ENCODE assay signal across 8 mouse cellular contexts in the genomic region with DNA sequence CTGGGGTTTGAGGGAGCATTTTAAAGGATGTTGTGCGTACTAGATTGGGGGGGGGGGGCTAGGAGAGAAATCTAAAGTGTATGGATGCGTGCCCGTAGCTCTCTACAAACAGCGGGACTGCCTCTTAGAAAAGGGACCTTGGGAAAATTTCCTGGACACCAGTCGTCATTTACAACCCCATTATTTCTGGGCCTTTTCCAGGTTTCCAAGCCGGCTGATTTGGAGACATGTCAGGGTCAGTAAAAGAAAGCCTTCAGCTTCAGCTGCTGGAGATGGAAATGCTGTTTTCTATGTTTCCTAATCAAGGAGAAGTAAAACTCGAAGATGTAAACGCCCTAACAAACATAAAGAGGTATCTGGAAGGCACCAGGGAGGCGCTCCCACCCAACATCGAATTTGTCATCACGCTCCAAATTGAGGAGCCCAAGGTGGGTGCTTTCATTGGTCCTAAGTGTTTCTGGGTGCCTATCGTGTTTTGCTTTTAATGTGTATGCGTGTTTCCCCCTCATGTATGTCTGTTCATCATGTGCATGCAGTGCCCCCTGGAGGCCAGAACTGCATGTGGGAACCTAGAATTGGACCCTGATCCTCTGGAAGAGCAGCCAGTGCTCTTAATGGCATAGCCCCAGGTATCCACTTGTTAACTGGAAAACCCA. TPM values are rescaled to one million over a fixed set of nuclear protein-coding genes. Genes with fewer than 3 reads are reported as not detected.
DNase-seq lines count a peak whose midpoint lies in the region; ATAC-seq and TF ChIP-seq lines count a peak whose summit lies in the region.

No protein-coding gene starts in this region.

- no peak overlapping the region for H3K9ac ChIP-seq in embryonic facial prominence, embryonic 11.5 days (replicated peaks; ENCODE audit: low read length)
- peak overlapping the region; percentile 39; the same call in 1 of the 2 replicates for H3K9ac ChIP-seq in limb, embryonic 11.5 days (ENCODE audit: low read length)
- peak overlapping the region; percentile 72 for H3K9ac ChIP-seq in midbrain, embryonic 13.5 days (replicated peaks)

- H3K4me2 ChIP-seq in embryonic facial prominence, embryonic 11.5 days (ENCODE audit: low read depth, low read length): peak overlapping the region; percentile 98
- H3K4me2 ChIP-seq in limb, embryonic 11.5 days (ENCODE audit: low read depth, severe bottlenecking): peak overlapping the region; percentile 99
- H3K4me2 ChIP-seq in midbrain, embryonic 13.5 days (replicated peaks): peak overlapping the region; percentile 99

- no peak for ATAC-seq in cerebellum, adult (ENCODE audit: insufficient number of reproducible peaks, low FRiP score, low TSS enrichment)
- no peak for ATAC-seq in embryonic facial prominence, embryonic 11.5 days (replicated peaks; ENCODE audit: insufficient number of reproducible peaks, low FRiP score, low TSS enrichment, low read depth)
- no peak for ATAC-seq in limb, embryonic 11.5 days (ENCODE audit: insufficient number of reproducible peaks, low FRiP score, low TSS enrichment, low read depth)
- ATAC-seq in midbrain, embryonic 13.5 days: no peak

- no peaks in the 10 kb centered on the region for H3K4me1 ChIP-seq in embryonic facial prominence, embryonic 11.5 days (ENCODE audit: control insufficient read depth, insufficient read depth, low read length)
- H3K4me1 ChIP-seq in limb, embryonic 11.5 days (ENCODE audit: control insufficient read depth, insufficient read depth, low read length): peaks cover 3% of the 10 kb centered on the region; the same call in 1 of the 2 replicates
- peaks cover 19% of the 10 kb centered on the region for H3K4me1 ChIP-seq in midbrain, embryonic 13.5 days (replicated peaks)
- H3K4me1 ChIP-seq in small intestine, adult 2 months (ENCODE audit: control insufficient read depth, insufficient read depth, insufficient read length, low read length): peaks cover 13% of the 10 kb centered on the region

- no peaks in the 10 kb centered on the region for H3K27me3 ChIP-seq in embryonic facial prominence, embryonic 11.5 days (ENCODE audit: control insufficient read depth, insufficient read depth, low read length)
- H3K27me3 ChIP-seq in limb, embryonic 11.5 days (ENCODE audit: control insufficient read depth, insufficient read depth, low read length): no peaks in the 10 kb centered on the region
- no peaks in the 10 kb centered on the region for H3K27me3 ChIP-seq in midbrain, embryonic 13.5 days
- H3K27me3 ChIP-seq in small intestine, adult 2 months (ENCODE audit: control insufficient read depth, insufficient read depth, low read length): no peaks in the 10 kb centered on the region

- H3K27ac ChIP-seq in embryonic facial prominence, embryonic 11.5 days (replicated peaks; ENCODE audit: low read depth, low read length): no peak overlapping the region
- H3K27ac ChIP-seq in limb, embryonic 11.5 days (replicated peaks; ENCODE audit: low read depth, low read length): no peak overlapping the region
- H3K27ac ChIP-seq in midbrain, embryonic 13.5 days: no peak overlapping the region
- H3K27ac ChIP-seq in small intestine, adult 2 months (ENCODE audit: insufficient read depth, low read depth, low read length): no peak overlapping the region

- no peaks in the 10 kb centered on the region; the same call in 1 of the 2 replicates for H3K36me3 ChIP-seq in embryonic facial prominence, embryonic 11.5 days (replicated peaks; ENCODE audit: control insufficient read depth, insufficient read depth, low read depth, low read length)
- H3K36me3 ChIP-seq in limb, embryonic 11.5 days (ENCODE audit: control insufficient read depth, insufficient read depth, low read length): no peaks in the 10 kb centered on the region
- H3K36me3 ChIP-seq in midbrain, embryonic 13.5 days: peaks cover 17% of the 10 kb centered on the region
- H3K36me3 ChIP-seq in small intestine, adult 2 months (ENCODE audit: control insufficient read depth, insufficient read depth, low read length): peaks cover 6% of the 10 kb centered on the region

- TF ChIP-seq CTCF in small intestine, adult 2 months (IDR thresholded peaks at IDR 0.05; ENCODE audit: extremely low read depth, insufficient read length, insufficient replicate concordance, low read depth, low read length): peak; percentile 79; the same call in 1 of the 2 replicates

- DNase-seq in cerebellum, adult 11 months: peak; percentile 70
- DNase-seq in embryonic facial prominence, embryonic 11.5 days (ENCODE audit: low spot score): peak; percentile 89
- DNase-seq in heart, adult 18-20 months: peak; percentile 81 to 90
- DNase-seq in kidney, adult 18-20 months: peak; percentile 87
- peak; percentile 88 for DNase-seq in limb, embryonic 11.5 days (ENCODE audit: low spot score)

- H3K4me3 ChIP-seq in embryonic facial prominence, embryonic 11.5 days (ENCODE audit: low read depth, low read length): peak overlapping the region; percentile 74
- H3K4me3 ChIP-seq in limb, embryonic 11.5 days (ENCODE audit: low read depth, low read length): peak overlapping the region; percentile 61
- H3K4me3 ChIP-seq in midbrain, embryonic 13.5 days (replicated peaks): peak overlapping the region; percentile 77
- H3K4me3 ChIP-seq in small intestine, adult 2 months (ENCODE audit: low read depth, low read length): peak overlapping the region; percentile 95

- no peak for TF ChIP-seq POLR2A in small intestine, adult 2 months (IDR thresholded peaks at IDR 0.05; ENCODE audit: low read depth, low read length)

- no peaks in the 10 kb centered on the region for H3K9me3 ChIP-seq in embryonic facial prominence, embryonic 11.5 days (replicated peaks; ENCODE audit: control insufficient read depth, low read length)
- no peaks in the 10 kb centered on the region for H3K9me3 ChIP-seq in limb, embryonic 11.5 days (ENCODE audit: control insufficient read depth, low read length)
- no peaks in the 10 kb centered on the region for H3K9me3 ChIP-seq in midbrain, embryonic 13.5 days

- 7% methylated on average over 13 of the region's 13 CpGs for WGBS in embryonic facial prominence, embryonic 11.5 days
- WGBS in limb, embryonic 11.5 days: 8% methylated on average over 13 of the region's 13 CpGs
- 6% methylated on average over 13 of the region's 13 CpGs for WGBS in midbrain, embryonic 13.5 days
- 5% methylated on average over 13 of the region's 13 CpGs for WGBS in small intestine, adult 2 months

RNA-seq across cellular contexts. Expression of gene Rwdd2a, which starts 1.0 kb away (rescaled TPM):
- 2.3 and 2.6 TPM in 2 replicates for polyA plus RNA-seq in embryonic facial prominence, embryonic 11.5 days (2014; fragmentation: Nextera tagmentation; extraction: Ambion mirVana)
- total RNA-seq in heart, adult 18-20 months (2021): under 1 TPM; 0.21 to 0.77 TPM
- polyA plus RNA-seq in limb, embryonic 11.5 days (2014; fragmentation: Nextera tagmentation; extraction: Ambion mirVana): 1.5 and 2.2 TPM in 2 replicates
- polyA plus RNA-seq in midbrain, embryonic 13.5 days (2015; fragmentation: Nextera tagmentation; extraction: Ambion mirVana): 6.8 and 7.1 TPM in 2 replicates
- polyA plus RNA-seq in small intestine, adult 2 months (2012; rRNA removed): 1.0 and 1.1 TPM in 2 replicates

RNA-seq across cellular contexts. Expression of gene Pgm3, which starts 1.1 kb away (rescaled TPM):
- polyA plus RNA-seq in embryonic facial prominence, embryonic 11.5 days (2014; fragmentation: Nextera tagmentation; extraction: Ambion mirVana): 33.0 and 35.0 TPM in 2 replicates
- total RNA-seq in heart, adult 18-20 months (2021): 1 to 10 TPM; 7.4 to 7.8 TPM
- polyA plus RNA-seq in limb, embryonic 11.5 days (2014; fragmentation: Nextera tagmentation; extraction: Ambion mirVana): 30.0 and 31.9 TPM in 2 replicates
- polyA plus RNA-seq in midbrain, embryonic 13.5 days (2015; fragmentation: Nextera tagmentation; extraction: Ambion mirVana): 39.7 and 40.2 TPM in 2 replicates
- 2.5 and 6.4 TPM in 2 replicates for polyA plus RNA-seq in small intestine, adult 2 months (2012; rRNA removed)
